ENCODE assay signal across 24 mouse cellular contexts in the genomic region with DNA sequence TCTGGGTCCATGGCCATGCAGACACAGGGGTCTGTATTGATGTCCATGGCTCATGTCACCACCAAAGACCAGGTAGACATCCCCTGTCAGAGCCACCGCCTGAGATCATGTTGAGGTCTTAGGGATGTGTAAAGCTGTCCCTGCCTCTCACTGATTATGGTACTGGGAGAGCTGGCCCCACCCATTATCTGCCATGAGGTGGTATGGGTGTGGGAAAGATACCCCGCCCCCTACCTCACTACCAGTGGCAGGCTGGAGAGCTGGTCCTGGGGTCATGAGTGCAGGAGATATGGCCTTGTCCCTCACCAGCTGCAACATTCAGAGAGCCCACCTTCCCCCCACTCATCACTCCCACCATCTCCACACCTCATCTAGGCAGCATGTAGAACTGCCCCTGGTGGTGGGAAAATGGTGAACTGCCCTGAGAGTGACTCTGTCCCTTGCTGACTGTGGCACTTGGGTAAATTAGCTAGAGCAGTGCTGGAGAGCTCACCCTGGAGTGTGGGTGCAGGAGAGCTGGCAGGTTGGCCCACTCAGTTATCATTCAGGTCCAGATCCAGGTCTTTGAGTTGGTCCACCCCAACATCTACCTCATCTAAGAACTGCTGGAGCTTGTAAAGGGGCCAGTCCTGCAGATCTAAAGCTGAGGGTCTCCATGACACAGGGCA. TPM values are rescaled to one million over a fixed set of nuclear protein-coding genes. Genes with fewer than 3 reads are reported as not detected.
DNase-seq lines count a peak whose midpoint lies in the region; ATAC-seq and TF ChIP-seq lines count a peak whose summit lies in the region.
"Had no signal": no experiment of that assay in that cellular context is flagged by ENCODE, and none has a peak within 500 bp of the region (broad histone marks: within the 10 kb centered on the region; RNA-seq: fewer than 3 reads in every experiment).

No protein-coding gene starts in this region.

- no peak for TF ChIP-seq EP300 in liver, postnatal 0 days (IDR thresholded peaks at IDR 0.05; ENCODE audit: low read depth)

- H3K4me1 ChIP-seq in kidney, embryonic 15.5 days: no peaks in the 10 kb centered on the region
- peaks cover 5% of the 10 kb centered on the region; the same call in 1 of the 2 replicates for H3K4me1 ChIP-seq in liver, postnatal 0 days (ENCODE audit: insufficient read depth)
- no peaks in the 10 kb centered on the region for H3K4me1 ChIP-seq in hindbrain, embryonic 10.5 days (replicated peaks)
- H3K4me1 ChIP-seq: forebrain, embryonic 10.5 days; heart, embryonic 10.5 days; midbrain, embryonic 10.5 days had no signal

- TF ChIP-seq CTCF in liver, postnatal 0 days (IDR thresholded peaks at IDR 0.05; ENCODE audit: low read depth): no peak

- H3K4me2 ChIP-seq in kidney, embryonic 15.5 days: no peak overlapping the region
- no peak overlapping the region for H3K4me2 ChIP-seq in liver, postnatal 0 days (ENCODE audit: low read depth, low read length)

- no peak overlapping the region for H3K27ac ChIP-seq in kidney, embryonic 15.5 days
- no peak overlapping the region for H3K27ac ChIP-seq in liver, postnatal 0 days (ENCODE audit: low read depth)
- H3K27ac ChIP-seq in hindbrain, embryonic 10.5 days: no peak overlapping the region
- H3K27ac ChIP-seq: forebrain, embryonic 10.5 days; heart, embryonic 10.5 days; left cerebral cortex, adult 2 months; midbrain, embryonic 10.5 days had no signal

- H3K4me3 ChIP-seq in kidney, embryonic 15.5 days (replicated peaks): no peak overlapping the region
- H3K4me3 ChIP-seq in liver, postnatal 0 days (ENCODE audit: low read depth, low read length): no peak overlapping the region
- H3K4me3 ChIP-seq in hindbrain, embryonic 10.5 days: no peak overlapping the region
- H3K4me3 ChIP-seq: forebrain, embryonic 10.5 days; heart, embryonic 10.5 days; left cerebral cortex, adult 2 months; midbrain, embryonic 10.5 days had no signal

- no peaks in the 10 kb centered on the region for H3K9me3 ChIP-seq in kidney, embryonic 15.5 days (replicated peaks)
- no peaks in the 10 kb centered on the region for H3K9me3 ChIP-seq in liver, postnatal 0 days (ENCODE audit: low read length)
- no peaks in the 10 kb centered on the region for H3K9me3 ChIP-seq in hindbrain, embryonic 10.5 days
- H3K9me3 ChIP-seq: forebrain, embryonic 10.5 days; heart, embryonic 10.5 days; midbrain, embryonic 10.5 days had no signal

- H3K9ac ChIP-seq in kidney, embryonic 15.5 days: no peak overlapping the region
- H3K9ac ChIP-seq in liver, postnatal 0 days (replicated peaks): no peak overlapping the region
- H3K9ac ChIP-seq: forebrain, postnatal 0 days had no signal

- H3K36me3 ChIP-seq in kidney, embryonic 15.5 days: no peaks in the 10 kb centered on the region
- no peaks in the 10 kb centered on the region for H3K36me3 ChIP-seq in liver, postnatal 0 days (replicated peaks; ENCODE audit: insufficient read depth, low read length)
- 0 out of 2 replicates have a peak, but pooled peaks cover 4% of the 10 kb centered on the region for H3K36me3 ChIP-seq in hindbrain, embryonic 10.5 days
- H3K36me3 ChIP-seq: forebrain, embryonic 10.5 days; heart, embryonic 10.5 days; midbrain, embryonic 10.5 days had no signal

- 86% methylated on average over 2 of the region's 2 CpGs for WGBS in kidney, embryonic 15.5 days
- 71% methylated on average over 2 of the region's 2 CpGs for WGBS in liver, postnatal 0 days (ENCODE audit: insufficient replicate concordance)
- 89% methylated on average over 2 of the region's 2 CpGs for WGBS in hindbrain, embryonic 10.5 days

- no peaks in the 10 kb centered on the region for H3K27me3 ChIP-seq in kidney, embryonic 15.5 days
- H3K27me3 ChIP-seq in liver, postnatal 0 days (ENCODE audit: insufficient read depth, low read length): no peaks in the 10 kb centered on the region
- no peaks in the 10 kb centered on the region for H3K27me3 ChIP-seq in hindbrain, embryonic 10.5 days (ENCODE audit: insufficient read depth, poor library complexity, severe bottlenecking)

- no peak for DNase-seq in kidney, adult 9 months
- DNase-seq in liver: peak; percentile 80
- DNase-seq in liver, postnatal 0 days: peak; percentile 19
- no peak for DNase-seq in hindbrain, embryonic 10.5 days (ENCODE audit: low spot score)
- no peak for DNase-seq in layer of hippocampus, adult 8-10 months (ENCODE audit: low spot score in 2 of 2)
- DNase-seq: adrenal gland, adult 2 months; B cell, adult 2 months; cerebellum, adult 8-10 months; forebrain, postnatal 0 days; heart, postnatal 14 days; kidney, adult 18-20 months; kidney, postnatal 36 days; layer of hippocampus, adult 9-11 months; left cerebral cortex, postnatal 4 days; lung, postnatal 14 days; thymus, postnatal 36 days had no signal

- ATAC-seq in kidney, embryonic 15.5 days (replicated peaks; ENCODE audit: low FRiP score): 0 out of 2 replicates have a peak, but pooled peaks have one; percentile 40
- peak; percentile 43; the same call in 1 of the 2 replicates for ATAC-seq in common myeloid progenitor, adult 5-6 weeks (replicated peaks; ENCODE audit: low read depth, poor library complexity, severe bottlenecking)
- ATAC-seq in liver, postnatal 0 days: peak; percentile 71
- ATAC-seq: forebrain, postnatal 0 days; hindbrain, embryonic 16.5 days had no signal

RNA-seq across cellular contexts. Expression of gene Spa17, which starts 12.8 kb away (rescaled TPM):
- 6.6 and 6.7 TPM in 2 replicates for polyA plus RNA-seq in kidney, embryonic 15.5 days (2015; fragmentation: Nextera tagmentation; extraction: Ambion mirVana)
- total RNA-seq in common myeloid progenitor, adult 5-6 weeks (2017): 5.9 and 15.3 TPM in 2 replicates
- 2.2 and 2.5 TPM in 2 replicates for polyA plus RNA-seq in liver, postnatal 0 days (2015; fragmentation: Nextera tagmentation; extraction: Ambion mirVana)
- 12.1 and 22.2 TPM in 2 replicates for polyA plus RNA-seq in hindbrain, embryonic 10.5 days (2016; fragmentation: Nextera tagmentation; extraction: Ambion mirVana)
- 1 to 10 TPM; 1.5 to 4.0 (median 2.1) TPM for total RNA-seq in layer of hippocampus, adult 8-10 months (2022)
- total RNA-seq: monocyte, adult 5-6 weeks had no signal

RNA-seq across cellular contexts. Expression of gene Siae, which starts 45.2 kb away (rescaled TPM):
- 9.5 and 9.6 TPM in 2 replicates for polyA plus RNA-seq in kidney, embryonic 15.5 days (2015; fragmentation: Nextera tagmentation; extraction: Ambion mirVana)
- 11.8 and 12.2 TPM in 2 replicates for total RNA-seq in common myeloid progenitor, adult 5-6 weeks (2017)
- polyA plus RNA-seq in liver, postnatal 0 days (2015; fragmentation: Nextera tagmentation; extraction: Ambion mirVana): 5.1 and 5.2 TPM in 2 replicates
- polyA plus RNA-seq in hindbrain, embryonic 10.5 days (2016; fragmentation: Nextera tagmentation; extraction: Ambion mirVana): 6.0 and 8.2 TPM in 2 replicates
- total RNA-seq in layer of hippocampus, adult 8-10 months (2022): 10 to 100 TPM; 10.0 to 15.7 (median 13.4) TPM

RNA-seq across cellular contexts. Expression of gene Nrgn, which starts 48.0 kb away (rescaled TPM):
- 3.4 and 4.2 TPM in 2 replicates for polyA plus RNA-seq in kidney, embryonic 15.5 days (2015; fragmentation: Nextera tagmentation; extraction: Ambion mirVana)
- total RNA-seq in common myeloid progenitor, adult 5-6 weeks (2017): 17.1 and 36.8 TPM in 2 replicates
- polyA plus RNA-seq in liver, postnatal 0 days (2015; fragmentation: Nextera tagmentation; extraction: Ambion mirVana): 7.4 and 9.3 TPM in 2 replicates
- polyA plus RNA-seq in hindbrain, embryonic 10.5 days (2016; fragmentation: Nextera tagmentation; extraction: Ambion mirVana): 1.2 and 2.6 TPM in 2 replicates
- total RNA-seq in layer of hippocampus, adult 8-10 months (2022): 1,000 to 10,000 TPM; 1,107 to 1,307 (median 1,240) TPM

RNA-seq across cellular contexts. Expression of gene Tbrg1, which starts 56.4 kb away (rescaled TPM):
- 140 and 141 TPM in 2 replicates for polyA plus RNA-seq in kidney, embryonic 15.5 days (2015; fragmentation: Nextera tagmentation; extraction: Ambion mirVana)
- total RNA-seq in common myeloid progenitor, adult 5-6 weeks (2017): 48.8 and 69.2 TPM in 2 replicates
- polyA plus RNA-seq in liver, postnatal 0 days (2015; fragmentation: Nextera tagmentation; extraction: Ambion mirVana): 59.7 and 60.5 TPM in 2 replicates
- 132 and 144 TPM in 2 replicates for polyA plus RNA-seq in hindbrain, embryonic 10.5 days (2016; fragmentation: Nextera tagmentation; extraction: Ambion mirVana)
- 10 to 100 TPM; 43.5 to 49.1 (median 47.5) TPM for total RNA-seq in layer of hippocampus, adult 8-10 months (2022)

Comparison
In these comparisons a context has a peak if more than half of its experiments do, and no peak if none do; other contexts are left out.
1. DNase-seq: peak in liver (single experiment) and liver, postnatal 0 days (single experiment); none in kidney, adult 9 months (single experiment), hindbrain, embryonic 10.5 days (single experiment) and layer of hippocampus, adult 8-10 months (0 of 2).
2. Peak in every context shown above with its lines, with median percentiles within 50 percentile points of each other: ATAC-seq.